Mouse (Mus musculus) kidney, postnatal 0 days (tissue): ENCODE results near the gene Rps6kc1. TPM values are rescaled to one million over a fixed set of nuclear protein-coding genes. Genes with fewer than 3 reads are reported as not detected.

ENCODE experiments used
- ATAC-seq: fragments of 200-750 bp; cut with Nextera tagmentation; replicated peaks from 2 replicates; pipeline ENCODE4 v1.8.0; 2017; ENCODE audit warnings: low read depth, moderate number of reproducible peaks, moderate TSS enrichment, moderate library complexity; ENCODE audit not compliant: low FRiP score
- DNase-seq: peaks from one replicate; pipeline ENCODE4 v3.0.0-alpha.2; 2016; ENCODE audit warnings: low spot score
- H3K27ac ChIP-seq: fragments of 300-500 bp; sonication (generic); 2 replicates; pipeline ENCODE4 v1.5.1; 2014; ENCODE audit warnings: mild to moderate bottlenecking
- H3K27me3 ChIP-seq: fragments of 300-500 bp; sonication (generic); 2 replicates; pipeline ENCODE4 v1.6.1; 2014; ENCODE audit warnings: low read length, mixed read lengths; ENCODE audit not compliant: insufficient read depth
- H3K36me3 ChIP-seq: fragments of 300-500 bp; sonication (generic); 2 replicates; pipeline ENCODE4 v1.6.1; 2014; ENCODE audit warnings: low read length, mixed read lengths; ENCODE audit not compliant: insufficient read depth
- H3K4me1 ChIP-seq: fragments of 300-500 bp; sonication (generic); replicated peaks from 2 replicates; pipeline ENCODE4 v1.6.1; 2014; ENCODE audit warnings: antibody characterized with exemption, low read length, mixed read lengths; ENCODE audit not compliant: insufficient read depth
- H3K4me2 ChIP-seq: fragments of 300-500 bp; sonication (generic); 2 replicates; pipeline ENCODE4 v1.6.1; 2014; ENCODE audit warnings: mild to moderate bottlenecking, low read length, moderate library complexity, mixed read lengths
- H3K4me3 ChIP-seq: fragments of 300-500 bp; sonication (generic); replicated peaks from 2 replicates; pipeline ENCODE4 v1.5.1; 2014; ENCODE audit warnings: low read depth, low read length
- H3K9ac ChIP-seq: fragments of 300-500 bp; sonication (generic); 2 replicates; pipeline ENCODE4 v1.6.1; 2014; ENCODE audit warnings: low read depth, low read length
- H3K9me3 ChIP-seq: fragments of 300-500 bp; sonication (generic); replicated peaks from 2 replicates; pipeline ENCODE4 v1.6.1; 2016; ENCODE audit warnings: low read length, inconsistent platforms, mixed read lengths
- CTCF ChIP-seq: IDR thresholded peaks from 2 replicates; pipeline ENCODE4 v1.5.1; 2016; ENCODE audit warnings: antibody characterized with exemption, low read depth, mild to moderate bottlenecking, moderate library complexity
- WGBS: fragments of 180-500 bp; shearing (Covaris S2); extraction: QIAGEN DNeasy Blood & Tissue Kit; methylation state at CpG from one replicate; pipeline ENCODE4 v1.1.7; 2014; 5-methylcytosine and 5-hydroxymethylcytosine counted together
- polyA plus RNA-seq: library from polyadenylated mRNA; unstranded; fragments of >200 nt; fragmentation: Nextera tagmentation; extraction: Ambion mirVana; gene quantifications from 2 replicates; pipeline ENCODE4 v1.2.1, GENCODE M21; 2015

Rps6kc1 gene
- polyA plus RNA-seq, 1 experiment from 2014 or later: 10.2 TPM

DNA sequence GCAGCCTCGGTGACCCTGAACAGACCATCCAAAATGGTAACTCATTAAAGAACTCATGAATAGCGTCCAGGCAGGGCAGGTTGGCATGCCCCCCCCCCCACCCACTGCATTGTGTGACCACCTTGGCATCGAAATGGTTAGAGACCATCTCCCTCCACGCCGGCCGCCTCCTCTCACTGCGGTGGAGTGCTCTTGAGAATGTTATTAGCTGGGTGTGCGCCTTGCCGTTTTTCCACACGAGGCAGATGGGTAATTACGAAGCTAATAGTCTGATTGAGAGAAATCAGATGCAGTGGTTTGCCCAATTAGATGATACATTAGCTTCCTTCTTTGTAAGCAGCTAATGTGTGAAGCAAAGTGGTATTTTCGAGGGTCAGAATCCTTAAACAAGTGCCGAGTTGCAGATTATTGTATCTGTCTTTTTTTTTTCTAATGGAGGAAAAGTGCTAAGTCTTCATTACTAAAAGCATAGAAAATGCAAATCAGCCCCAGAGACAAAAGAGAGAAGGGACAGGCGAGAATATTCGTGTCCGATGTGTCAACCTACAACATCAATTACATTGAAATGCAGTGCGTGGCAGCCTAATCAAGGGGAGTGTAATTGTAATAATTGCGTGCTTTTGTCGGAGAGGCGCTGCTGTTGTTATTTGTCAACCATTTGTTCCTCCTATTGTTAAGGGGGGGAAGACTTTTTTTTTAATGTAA is 257.4 kb downstream of the Rps6kc1 start:
- H3K4me2 ChIP-seq: no peak overlapping the region
- DNase-seq: no peak
- H3K27me3 ChIP-seq: no peaks in the 10 kb centered on the region
- no peak overlapping the region for H3K9ac ChIP-seq
- H3K4me3 ChIP-seq: no peak overlapping the region
- no peaks in the 10 kb centered on the region for H3K9me3 ChIP-seq
- no peaks in the 10 kb centered on the region for H3K4me1 ChIP-seq
- ATAC-seq: no peak
- H3K27ac ChIP-seq: no peak overlapping the region
- H3K36me3 ChIP-seq: no peaks in the 10 kb centered on the region
- no peak for TF ChIP-seq CTCF
- WGBS: 83% methylated on average over 20 of the region's 20 CpGs

DNA sequence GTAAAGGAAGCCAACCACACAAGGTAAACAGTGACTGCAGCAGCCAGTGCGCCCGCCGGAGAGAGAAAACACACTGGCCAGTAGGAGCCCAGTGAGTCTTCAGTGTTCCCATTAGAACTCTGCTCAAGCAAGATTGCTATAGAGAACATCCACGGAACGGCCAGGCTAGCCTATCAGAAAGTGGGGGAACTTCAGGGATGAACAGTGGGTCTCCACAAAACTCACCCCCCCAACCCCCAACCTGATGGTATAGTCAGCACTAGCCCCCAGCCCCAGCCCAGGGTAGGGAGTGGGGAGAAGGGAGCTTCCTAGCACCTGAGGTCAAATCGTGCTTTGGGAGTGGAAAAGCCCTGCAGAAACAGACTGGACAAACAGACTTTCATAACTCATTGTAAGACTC is 258.5 kb downstream of the Rps6kc1 start:
- Histone ChIP-seq H3K4me2 (no peak overlapping the region), H3K9me3 (no peaks in the 10 kb centered on the region), H3K36me3 (no peaks in the 10 kb centered on the region), H3K4me1 (no peaks in the 10 kb centered on the region), H3K27ac (no peak overlapping the region), H3K4me3 (no peak overlapping the region), H3K9ac (no peak overlapping the region), H3K27me3 (no peaks in the 10 kb centered on the region)
- DNase-seq: no peak
- WGBS: 89% methylated on average over 6 of the region's 6 CpGs
- TF ChIP-seq CTCF: no peak
- ATAC-seq: no peak

Other genes starting within 250 kb of the Rps6kc1 start
- gene Angel2, start 13.3 kb upstream of the Rps6kc1 start, polyA plus RNA-seq: 43.8 and 45.6 TPM in 2 replicates
- 14.0 and 15.7 TPM in 2 replicates for gene Vash2, start 67.5 kb upstream of the Rps6kc1 start, polyA plus RNA-seq
- gene Flvcr1, start 114.4 kb upstream of the Rps6kc1 start, polyA plus RNA-seq: 7.5 and 7.9 TPM in 2 replicates
- not detected in 2 replicates for gene Spata45, start 124.9 kb upstream of the Rps6kc1 start, polyA plus RNA-seq
- gene Tatdn3, start 151.2 kb upstream of the Rps6kc1 start, polyA plus RNA-seq: 15.6 and 16.1 TPM in 2 replicates
- 8.6 and 12.1 TPM in 2 replicates for gene Nsl1, start 151.2 kb upstream of the Rps6kc1 start, polyA plus RNA-seq
- 10.5 and 12.5 TPM in 2 replicates for gene Batf3, start 186.1 kb upstream of the Rps6kc1 start, polyA plus RNA-seq